Mouse (Mus musculus): ENCODE measurements around the gene Kcnip4. TPM values are rescaled to one million over a fixed set of nuclear protein-coding genes. Genes with fewer than 3 reads are reported as not detected.

The Kcnip4 gene
- polyA plus RNA-seq, 1 experiment from 2014 or later, result 2.9 TPM

DNA sequence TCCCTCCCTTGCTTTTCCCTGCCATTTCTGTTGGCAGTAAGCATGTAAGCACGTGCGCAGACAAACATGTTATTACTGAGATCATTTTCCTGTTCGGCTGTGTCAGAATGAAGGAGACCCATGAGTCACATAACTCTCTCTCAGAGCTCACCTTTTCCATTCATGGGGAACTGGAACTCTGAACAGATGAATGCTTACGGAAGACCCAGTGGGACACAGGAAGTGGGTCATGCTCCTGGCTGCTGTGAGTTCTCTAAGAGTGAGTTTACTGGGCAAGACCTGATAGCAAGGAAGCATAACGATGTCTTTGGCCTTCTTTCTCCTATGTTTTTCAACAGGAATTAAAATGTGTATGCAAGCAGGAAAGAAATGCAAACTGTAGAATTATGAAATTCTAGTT, 917.8 kb downstream of the Kcnip4 start:
- H3K4me2 ChIP-seq, result no peak overlapping the region
- 69% methylated on average over 5 of the region's 5 CpGs for WGBS

DNA sequence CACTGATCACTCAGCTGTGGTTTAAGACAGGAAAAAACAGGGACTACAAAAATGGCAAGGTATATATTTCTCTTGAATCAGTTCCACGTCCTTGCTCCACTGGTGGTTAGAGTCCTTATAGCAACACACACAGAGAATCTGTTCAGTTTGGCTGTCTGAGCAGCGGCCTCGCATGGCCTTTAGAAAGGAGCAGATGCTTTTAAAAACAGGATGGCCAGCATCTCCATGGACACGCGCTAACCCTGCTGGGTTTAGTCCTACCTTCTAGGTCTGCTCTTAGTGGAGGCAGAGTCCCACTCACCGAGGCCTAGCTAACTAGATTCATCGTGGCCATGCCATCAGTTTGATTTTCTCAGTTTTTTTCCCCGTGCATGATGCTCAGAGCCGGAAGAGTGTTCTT, 918.4 kb downstream of the Kcnip4 start:
- Histone ChIP-seq H3K27ac (no peak overlapping the region), H3K9ac (no peak overlapping the region), H3K9me3 (no peaks in the 10 kb centered on the region), H3K27me3 (no peaks in the 10 kb centered on the region), H3K36me3 (no peaks in the 10 kb centered on the region), H3K4me2 (no peak overlapping the region), H3K4me1 (no peaks in the 10 kb centered on the region), H3K4me3 (no peak overlapping the region)
- ATAC-seq (ENCODE audit: insufficient number of reproducible peaks, low FRiP score, low TSS enrichment, low read depth), result no peak
- WGBS, result 80% methylated on average over 9 of the region's 9 CpGs

More for the DNA sequence above, 917.8 kb downstream of the Kcnip4 start:
- Histone ChIP-seq H3K9ac (no peak overlapping the region), H3K4me3 (no peak overlapping the region), H3K27ac (no peak overlapping the region), H3K36me3 (no peaks in the 10 kb centered on the region), H3K4me1 (no peaks in the 10 kb centered on the region), H3K9me3 (no peaks in the 10 kb centered on the region), H3K27me3 (no peaks in the 10 kb centered on the region)
- ATAC-seq (ENCODE audit: insufficient number of reproducible peaks, low FRiP score, low TSS enrichment, low read depth), result no peak

DNA sequence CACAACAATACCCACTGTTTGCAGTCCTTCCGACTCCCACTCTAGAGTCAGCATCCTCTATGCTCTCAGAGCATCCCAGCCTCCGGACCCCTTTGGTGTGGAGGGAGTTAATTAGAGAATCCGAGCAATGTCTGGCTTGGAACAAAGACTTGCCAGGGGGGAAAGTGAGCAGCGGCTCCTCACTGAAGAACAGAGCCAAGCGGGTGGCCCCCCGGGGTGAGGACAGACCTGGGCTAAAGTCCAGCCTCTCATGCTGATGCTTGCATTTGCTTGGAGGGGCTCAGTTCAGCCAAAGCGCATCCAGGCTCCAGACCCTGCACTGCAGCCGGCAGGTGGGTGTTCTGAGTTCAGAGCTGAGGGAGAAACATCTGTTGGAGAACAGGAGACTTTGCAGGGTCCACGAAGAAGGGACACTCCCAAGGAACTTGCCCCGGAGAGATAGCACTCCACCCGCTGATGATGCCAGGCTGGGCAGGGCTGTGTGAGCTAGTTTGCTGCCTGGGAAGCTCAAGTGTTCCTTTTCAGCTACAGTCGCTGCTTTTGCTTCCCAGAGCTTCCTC, 925.1 kb downstream of the Kcnip4 start:
- H3K27ac ChIP-seq, result no peak overlapping the region
- H3K36me3 ChIP-seq, result no peaks in the 10 kb centered on the region
- peak overlapping the region; percentile 18 for H3K4me3 ChIP-seq
- no peaks in the 10 kb centered on the region for H3K9me3 ChIP-seq
- 2% methylated on average over 12 of the region's 12 CpGs for WGBS
- peaks cover 8% of the 10 kb centered on the region; the same call in 1 of the 2 replicates for H3K4me1 ChIP-seq
- H3K27me3 ChIP-seq, result peaks cover 7% of the 10 kb centered on the region; the same call in 1 of the 2 replicates
- no peak for ATAC-seq (ENCODE audit: insufficient number of reproducible peaks, low FRiP score, low TSS enrichment, low read depth)
- peak overlapping the region; percentile 41 for H3K4me2 ChIP-seq
- H3K9ac ChIP-seq, result no peak overlapping the region

DNA sequence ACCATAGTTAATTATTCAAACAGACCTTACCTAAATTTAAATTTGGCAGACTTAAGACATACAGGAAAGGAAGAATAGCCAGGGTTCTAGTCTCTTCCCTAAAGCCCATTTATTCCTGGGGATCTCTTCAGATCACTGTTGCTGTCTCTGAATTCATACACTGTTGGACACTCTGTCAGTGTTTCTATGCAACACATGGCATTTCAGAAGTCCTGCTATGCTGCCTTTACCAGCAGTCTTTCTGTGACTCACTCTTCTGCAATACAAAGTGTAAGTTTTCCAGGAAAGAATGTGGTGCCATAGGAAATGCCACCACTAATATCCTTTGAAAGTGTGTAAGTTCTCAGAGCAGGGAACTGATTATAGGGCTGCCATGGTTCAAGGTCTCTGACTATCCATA, 936.7 kb downstream of the Kcnip4 start:
- no peak overlapping the region for H3K4me2 ChIP-seq
- no peaks in the 10 kb centered on the region for H3K27me3 ChIP-seq
- H3K4me3 ChIP-seq, result no peak overlapping the region
- no peaks in the 10 kb centered on the region for H3K36me3 ChIP-seq
- no peak overlapping the region for H3K9ac ChIP-seq
- H3K9me3 ChIP-seq, result no peaks in the 10 kb centered on the region
- H3K27ac ChIP-seq, result no peak overlapping the region
- no peak for ATAC-seq (ENCODE audit: insufficient number of reproducible peaks, low FRiP score, low TSS enrichment, low read depth)
- H3K4me1 ChIP-seq, result no peaks in the 10 kb centered on the region

DNA sequence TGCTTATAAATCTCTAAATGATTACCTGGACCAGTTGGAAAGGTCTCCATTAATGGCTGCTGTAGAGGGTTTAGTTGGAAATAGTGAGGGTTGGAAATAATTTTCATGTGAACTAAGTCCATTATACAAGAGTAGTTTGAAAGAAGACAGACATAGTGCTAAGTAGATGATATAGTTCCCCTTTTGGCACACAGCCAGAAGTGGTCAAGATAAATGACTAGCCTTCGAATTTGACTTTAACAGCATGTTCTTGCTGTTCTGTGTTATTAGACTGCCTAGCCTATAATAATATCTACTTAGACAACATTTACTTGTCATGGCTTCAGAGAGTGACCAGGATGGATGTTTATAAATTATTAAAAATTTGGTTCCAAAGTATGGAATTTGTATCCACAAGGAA, 941.3 kb downstream of the Kcnip4 start:
- Histone ChIP-seq H3K36me3 (no peaks in the 10 kb centered on the region), H3K4me3 (no peak overlapping the region), H3K27ac (no peak overlapping the region), H3K27me3 (no peaks in the 10 kb centered on the region), H3K4me1 (no peaks in the 10 kb centered on the region), H3K9ac (no peak overlapping the region), H3K4me2 (no peak overlapping the region), H3K9me3 (no peaks in the 10 kb centered on the region)
- ATAC-seq (ENCODE audit: insufficient number of reproducible peaks, low FRiP score, low TSS enrichment, low read depth), result no peak
- WGBS, result 30% methylated on average over 1 of the region's 1 CpGs

DNA sequence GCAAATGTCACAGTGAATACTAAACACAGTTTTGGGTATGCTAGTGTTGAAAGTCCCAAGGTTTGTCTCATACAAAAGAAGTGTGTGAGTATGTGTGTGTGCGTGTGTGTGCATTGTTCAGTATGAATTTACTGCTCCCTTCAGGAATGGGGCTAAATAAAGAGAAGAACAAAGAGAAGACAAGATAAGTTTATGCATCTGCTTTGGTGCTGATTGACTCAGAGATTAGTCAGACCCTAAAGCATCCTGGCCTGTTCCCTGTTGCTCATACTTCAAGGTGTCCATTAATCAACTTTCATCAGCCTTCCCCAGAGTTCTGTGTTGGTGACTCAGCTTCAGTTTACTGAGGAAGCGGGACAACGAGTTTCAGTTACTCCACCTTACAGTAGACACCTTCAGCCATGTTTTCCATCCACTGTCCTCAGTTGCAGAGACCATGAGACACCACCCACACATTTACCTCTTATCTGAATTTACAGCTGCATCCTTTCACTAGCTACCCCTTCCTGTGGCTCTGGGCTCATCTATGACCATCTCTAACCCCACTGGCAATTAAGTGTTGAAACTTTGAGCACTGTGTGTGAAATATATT, 960.6 kb downstream of the Kcnip4 start:
- H3K4me1 ChIP-seq, result no peaks in the 10 kb centered on the region
- no peaks in the 10 kb centered on the region for H3K36me3 ChIP-seq
- H3K27me3 ChIP-seq, result no peaks in the 10 kb centered on the region
- H3K9ac ChIP-seq, result no peak overlapping the region
- no peak overlapping the region for H3K27ac ChIP-seq
- whole genome bisulfite sequencing, result 77% methylated on average over 3 of the region's 3 CpGs
- H3K9me3 ChIP-seq, result no peaks in the 10 kb centered on the region
- no peak for ATAC-seq (ENCODE audit: insufficient number of reproducible peaks, low FRiP score, low TSS enrichment, low read depth)
- H3K4me2 ChIP-seq, result no peak overlapping the region
- no peak overlapping the region for H3K4me3 ChIP-seq

DNA sequence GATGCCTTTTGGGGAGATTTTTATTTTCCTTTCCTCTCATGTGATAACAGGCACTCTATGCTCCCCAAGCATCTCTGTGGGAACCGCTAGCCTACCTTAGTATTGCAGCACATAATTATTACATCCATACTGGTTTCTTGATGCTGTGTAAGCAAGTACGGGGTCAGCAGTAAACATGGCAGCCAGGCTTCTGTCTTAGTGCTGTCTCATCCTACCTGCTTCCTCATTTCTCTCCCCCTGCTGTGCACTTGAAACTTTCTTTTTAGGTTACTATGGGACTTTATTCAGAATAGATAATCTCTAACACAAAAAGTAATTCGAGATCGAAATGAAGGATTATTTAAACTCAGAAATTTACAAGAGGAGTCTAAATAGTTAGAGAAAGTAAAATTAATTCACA, 973.0 kb downstream of the Kcnip4 start:
- H3K4me2 ChIP-seq, result no peak overlapping the region
- 79% methylated on average over 4 of the region's 4 CpGs for WGBS
- no peak for ATAC-seq (ENCODE audit: insufficient number of reproducible peaks, low FRiP score, low TSS enrichment, low read depth)
- no peaks in the 10 kb centered on the region for H3K9me3 ChIP-seq
- H3K27ac ChIP-seq, result no peak overlapping the region
- H3K4me3 ChIP-seq, result no peak overlapping the region
- H3K36me3 ChIP-seq, result no peaks in the 10 kb centered on the region
- H3K27me3 ChIP-seq, result no peaks in the 10 kb centered on the region
- no peaks in the 10 kb centered on the region for H3K4me1 ChIP-seq
- no peak overlapping the region for H3K9ac ChIP-seq

DNA sequence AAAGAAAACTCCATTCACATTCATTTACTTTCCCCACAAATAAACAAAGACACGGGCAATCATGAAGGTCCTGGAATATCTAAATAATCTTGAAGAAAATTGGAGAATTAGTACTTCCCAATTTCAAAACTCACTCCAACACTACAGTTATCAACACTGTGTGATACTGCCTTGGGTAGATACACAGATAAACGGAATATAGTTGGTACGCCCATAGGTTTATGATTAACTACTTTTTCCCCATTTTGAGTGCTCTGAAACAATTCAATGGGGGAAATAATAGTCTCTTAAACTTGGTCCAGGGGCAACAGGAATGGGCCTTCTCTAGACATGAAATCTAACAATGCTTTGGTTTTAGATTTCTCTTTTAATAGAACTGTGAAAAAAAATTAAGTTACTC, 978.9 kb downstream of the Kcnip4 start:
- H3K27me3 ChIP-seq, result no peaks in the 10 kb centered on the region
- no peaks in the 10 kb centered on the region for H3K4me1 ChIP-seq
- H3K4me3 ChIP-seq, result no peak overlapping the region
- 84% methylated on average over 3 of the region's 3 CpGs for WGBS
- ATAC-seq (ENCODE audit: insufficient number of reproducible peaks, low FRiP score, low TSS enrichment, low read depth), result no peak
- H3K4me2 ChIP-seq, result no peak overlapping the region
- no peaks in the 10 kb centered on the region for H3K9me3 ChIP-seq
- no peak overlapping the region for H3K9ac ChIP-seq
- H3K36me3 ChIP-seq, result no peaks in the 10 kb centered on the region
- H3K27ac ChIP-seq, result no peak overlapping the region

DNA sequence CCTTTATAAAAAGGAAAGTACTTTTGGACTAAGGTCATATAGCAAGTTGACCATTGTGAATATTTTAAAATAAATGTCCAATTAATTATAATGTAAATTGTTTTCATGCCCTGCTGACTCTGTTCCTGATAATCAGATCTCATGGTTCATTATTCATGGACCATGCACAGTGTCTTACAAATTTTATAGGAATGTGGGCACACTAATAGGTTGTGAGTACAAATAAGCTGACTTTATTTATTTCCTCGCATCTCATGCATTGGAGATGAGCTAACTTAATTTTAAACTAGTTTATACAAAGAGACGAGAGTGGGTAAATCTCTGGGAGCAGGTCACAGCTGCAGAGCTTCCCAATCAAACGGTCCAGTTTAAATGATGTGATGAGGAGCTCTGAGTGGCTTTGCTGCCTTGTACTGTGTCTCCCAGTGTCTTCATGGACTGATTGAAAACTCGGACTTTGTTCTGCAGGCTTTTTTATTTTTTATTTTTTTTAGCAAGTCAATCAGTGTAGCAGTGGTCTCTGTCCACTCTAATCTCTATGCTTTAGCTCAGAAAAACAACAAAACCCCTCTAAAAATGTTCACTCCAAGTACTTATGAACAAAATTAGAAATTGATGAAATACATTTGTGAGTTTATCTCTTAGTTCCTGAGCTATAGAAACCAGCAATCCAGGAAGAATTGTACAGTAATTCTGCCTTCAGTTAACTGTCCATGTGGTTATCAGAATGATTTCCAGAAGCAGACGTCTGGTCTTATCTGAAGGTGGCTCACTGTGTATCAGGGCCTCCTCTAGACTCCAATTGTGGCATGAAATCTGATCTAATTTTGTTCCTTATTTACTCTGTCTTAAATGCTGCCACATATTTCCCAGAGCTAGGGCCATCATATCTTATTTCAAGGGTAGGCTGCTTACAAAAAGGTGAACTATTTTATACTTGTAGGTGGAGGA, 979.6 kb downstream of the Kcnip4 start:
- Histone ChIP-seq H3K9me3 (no peaks in the 10 kb centered on the region), H3K4me3 (no peak overlapping the region), H3K27me3 (no peaks in the 10 kb centered on the region), H3K9ac (no peak overlapping the region), H3K27ac (no peak overlapping the region), H3K36me3 (no peaks in the 10 kb centered on the region), H3K4me2 (no peak overlapping the region), H3K4me1 (no peaks in the 10 kb centered on the region)
- no peak for ATAC-seq (ENCODE audit: insufficient number of reproducible peaks, low FRiP score, low TSS enrichment, low read depth)
- 67% methylated on average over 5 of the region's 5 CpGs for WGBS

DNA sequence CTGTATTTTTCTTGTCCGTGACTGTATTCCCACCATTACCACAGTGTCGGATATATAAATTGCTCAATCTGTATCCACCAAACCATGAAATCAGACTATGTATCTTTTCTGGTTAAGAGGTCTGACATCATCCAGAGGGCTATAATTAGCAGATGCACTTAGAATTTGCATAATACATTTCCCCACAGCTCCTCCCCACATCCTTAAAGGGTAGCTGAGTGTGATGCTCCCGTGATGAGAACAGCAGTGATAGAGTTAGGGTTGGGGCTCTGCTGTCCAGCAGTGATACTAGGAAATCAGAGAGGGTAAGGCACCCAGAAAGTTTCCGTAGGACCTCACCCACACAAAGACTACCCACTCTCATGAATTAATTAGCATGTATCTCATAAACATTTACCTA, 1006.7 kb downstream of the Kcnip4 start:
- Histone ChIP-seq H3K27me3 (no peaks in the 10 kb centered on the region), H3K4me3 (no peak overlapping the region), H3K9me3 (no peaks in the 10 kb centered on the region), H3K27ac (no peak overlapping the region), H3K9ac (no peak overlapping the region), H3K36me3 (no peaks in the 10 kb centered on the region), H3K4me1 (no peaks in the 10 kb centered on the region), H3K4me2 (no peak overlapping the region)
- 83% methylated on average over 4 of the region's 4 CpGs for WGBS
- no peak for ATAC-seq (ENCODE audit: insufficient number of reproducible peaks, low FRiP score, low TSS enrichment, low read depth)

DNA sequence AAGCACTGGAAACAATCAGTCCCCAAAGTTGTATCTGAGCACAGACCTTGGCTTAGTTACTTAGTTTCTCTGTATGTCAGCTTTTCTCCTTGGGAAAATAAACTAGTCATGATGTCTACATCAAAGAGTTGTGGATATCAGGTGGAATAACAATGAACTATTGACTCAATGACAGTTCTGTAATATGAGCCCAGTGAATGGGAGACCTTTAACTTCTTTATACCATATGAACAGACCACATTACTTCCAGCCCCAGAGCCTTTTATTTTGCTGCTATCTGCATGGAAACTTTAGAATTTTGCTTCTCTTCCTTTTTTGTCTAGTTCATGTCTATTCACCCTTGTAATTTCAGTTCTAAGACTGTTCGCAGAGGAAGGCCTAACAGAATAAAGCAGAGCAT, 1011.4 kb downstream of the Kcnip4 start:
- Histone ChIP-seq H3K9me3 (no peaks in the 10 kb centered on the region), H3K36me3 (no peaks in the 10 kb centered on the region), H3K9ac (no peak overlapping the region), H3K27ac (no peak overlapping the region), H3K4me1 (no peaks in the 10 kb centered on the region), H3K4me3 (no peak overlapping the region), H3K27me3 (no peaks in the 10 kb centered on the region), H3K4me2 (no peak overlapping the region)
- no peak for ATAC-seq (ENCODE audit: insufficient number of reproducible peaks, low FRiP score, low TSS enrichment, low read depth)
- 81% methylated on average over 1 of the region's 1 CpGs for WGBS

DNA sequence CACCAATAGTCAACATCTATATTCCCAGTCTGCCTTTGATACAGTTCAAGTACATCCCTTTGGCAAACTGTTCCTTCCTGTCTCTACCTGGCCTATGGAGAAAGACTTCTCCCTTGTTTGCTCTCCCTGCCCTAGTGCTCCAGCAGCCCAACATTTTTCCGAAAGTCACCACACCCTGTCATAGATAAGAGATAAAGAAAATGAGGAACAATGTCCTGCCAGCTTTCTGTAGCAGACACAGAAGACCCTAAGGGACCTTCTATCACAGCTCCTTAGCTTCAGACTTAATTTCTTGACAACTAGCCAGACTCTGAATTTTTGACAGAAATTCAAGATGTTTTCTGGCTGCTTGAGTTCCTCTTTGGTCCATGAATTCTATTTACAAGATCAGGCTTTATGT, 1013.4 kb downstream of the Kcnip4 start:
- Histone ChIP-seq H3K4me3 (no peak overlapping the region), H3K27me3 (no peaks in the 10 kb centered on the region), H3K4me1 (no peaks in the 10 kb centered on the region), H3K36me3 (no peaks in the 10 kb centered on the region), H3K9me3 (no peaks in the 10 kb centered on the region), H3K9ac (no peak overlapping the region), H3K27ac (no peak overlapping the region), H3K4me2 (no peak overlapping the region)
- 90% methylated on average over 1 of the region's 1 CpGs for WGBS
- no peak for ATAC-seq (ENCODE audit: insufficient number of reproducible peaks, low FRiP score, low TSS enrichment, low read depth)

All from limb, embryonic 15.5 days (tissue).